Mouse (Mus musculus): Measurements from ENCODE around the gene Syndig1l. TPM values are rescaled to one million over a fixed set of nuclear protein-coding genes. Genes with fewer than 3 reads are reported as not detected.

The Syndig1l gene
- polyA plus RNA-seq, 1 experiment = not detected

DNA sequence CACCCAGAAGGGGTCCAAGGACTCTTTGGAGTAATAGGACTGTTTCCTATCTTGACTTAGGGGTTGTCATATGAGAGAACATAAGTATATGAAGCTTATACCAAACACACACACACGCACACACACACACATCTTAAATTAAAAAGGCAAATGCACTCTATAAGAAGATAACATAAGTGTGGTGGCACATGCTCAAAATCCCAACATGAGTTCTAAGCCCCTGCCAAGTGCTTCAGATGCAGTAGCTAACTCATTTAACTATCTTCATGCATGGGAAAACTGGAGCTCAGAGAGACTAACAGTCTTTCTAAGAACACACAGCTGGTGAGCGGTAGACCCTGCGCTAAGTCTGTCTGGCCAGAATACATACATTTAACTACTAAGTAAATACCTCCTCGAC is 11.1 kb downstream of the Syndig1l start:
- Histone ChIP-seq H3K4me1 (ENCODE audit: control insufficient read depth, insufficient read depth, low read length) (no peaks in the 10 kb centered on the region), H3K4me3 (ENCODE audit: low read depth, low read length) (no peak overlapping the region), H3K9me3 (replicated peaks; ENCODE audit: control insufficient read depth, insufficient read depth, low read length, poor library complexity, severe bottlenecking) (no peaks in the 10 kb centered on the region), H3K9ac (ENCODE audit: low read depth, poor library complexity, severe bottlenecking) (no peak overlapping the region), H3K36me3 (ENCODE audit: control insufficient read depth, insufficient read depth, low read length, poor library complexity, severe bottlenecking) (no peaks in the 10 kb centered on the region), H3K27me3 (ENCODE audit: control insufficient read depth, insufficient read depth, low read length, poor library complexity, severe bottlenecking) (no peaks in the 10 kb centered on the region), H3K27ac (ENCODE audit: insufficient read depth, low read length) (no peak overlapping the region)
- no peak for TF ChIP-seq CTCF (IDR thresholded peaks at IDR 0.05; ENCODE audit: low read depth, low read length)
- TF ChIP-seq EP300 (IDR thresholded peaks at IDR 0.05; ENCODE audit: insufficient read depth, low read depth, low read length) = no peak
- no peak for TF ChIP-seq POLR2A (IDR thresholded peaks at IDR 0.05; ENCODE audit: insufficient read depth, low read length)

DNA sequence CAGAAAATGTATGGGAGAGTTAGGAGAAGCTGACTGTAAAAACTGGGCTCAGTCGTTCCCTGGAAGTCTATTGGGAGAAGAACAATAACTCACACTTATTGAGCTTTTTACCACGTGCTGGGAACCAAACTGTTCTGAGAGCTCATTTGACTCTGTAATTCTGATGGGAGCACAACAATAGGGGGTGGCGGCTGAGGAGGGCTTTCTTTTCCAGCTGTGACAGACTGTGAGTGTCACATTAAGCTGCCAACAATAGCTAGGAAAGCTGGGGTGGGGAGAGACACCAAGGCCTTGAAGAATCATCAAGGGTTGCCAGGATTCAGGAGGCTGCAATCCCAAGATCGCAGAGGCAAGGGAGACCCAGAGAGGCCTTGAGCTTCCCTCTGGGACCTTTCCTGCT is 12.5 kb downstream of the Syndig1l start:
- no peaks in the 10 kb centered on the region for H3K4me1 ChIP-seq (ENCODE audit: control insufficient read depth, insufficient read depth, low read length)
- H3K9ac ChIP-seq (ENCODE audit: low read depth, poor library complexity, severe bottlenecking) = no peak overlapping the region
- H3K27me3 ChIP-seq (ENCODE audit: control insufficient read depth, insufficient read depth, low read length, poor library complexity, severe bottlenecking) = no peaks in the 10 kb centered on the region
- no peak overlapping the region for H3K4me3 ChIP-seq (ENCODE audit: low read depth, low read length)
- no peak overlapping the region for H3K27ac ChIP-seq (ENCODE audit: insufficient read depth, low read length)
- TF ChIP-seq POLR2A (IDR thresholded peaks at IDR 0.05; ENCODE audit: insufficient read depth, low read length) (no peak), CTCF (IDR thresholded peaks at IDR 0.05; ENCODE audit: low read depth, low read length) (no peak), EP300 (IDR thresholded peaks at IDR 0.05; ENCODE audit: insufficient read depth, low read depth, low read length) (no peak)
- no peaks in the 10 kb centered on the region for H3K36me3 ChIP-seq (ENCODE audit: control insufficient read depth, insufficient read depth, low read length, poor library complexity, severe bottlenecking)
- H3K9me3 ChIP-seq (replicated peaks; ENCODE audit: control insufficient read depth, insufficient read depth, low read length, poor library complexity, severe bottlenecking) = no peaks in the 10 kb centered on the region

DNA sequence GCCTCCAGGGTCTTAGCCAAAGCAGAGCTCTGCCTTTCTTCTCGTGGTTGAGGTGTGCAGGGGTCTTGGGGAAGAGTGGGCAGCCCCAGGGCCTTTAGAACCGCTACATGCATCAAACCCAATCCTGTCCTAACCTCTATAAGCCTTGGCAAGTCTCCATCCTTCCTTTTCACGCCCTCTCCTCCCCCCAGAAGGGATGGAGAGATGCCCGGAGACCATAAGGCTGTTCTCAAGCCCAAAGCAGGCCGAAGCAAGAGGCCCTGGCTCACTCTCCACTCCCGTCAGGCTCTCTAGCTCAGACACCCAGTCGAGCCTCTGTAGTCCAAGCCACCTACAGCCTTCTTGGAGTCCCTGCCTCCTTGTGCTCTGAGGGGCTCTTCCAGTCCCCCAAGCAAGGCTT is 14.1 kb downstream of the Syndig1l start:
- no peak overlapping the region for H3K27ac ChIP-seq (ENCODE audit: insufficient read depth, low read length)
- H3K36me3 ChIP-seq (ENCODE audit: control insufficient read depth, insufficient read depth, low read length, poor library complexity, severe bottlenecking) = no peaks in the 10 kb centered on the region
- no peaks in the 10 kb centered on the region for H3K4me1 ChIP-seq (ENCODE audit: control insufficient read depth, insufficient read depth, low read length)
- H3K9ac ChIP-seq (ENCODE audit: low read depth, poor library complexity, severe bottlenecking) = no peak overlapping the region
- H3K27me3 ChIP-seq (ENCODE audit: control insufficient read depth, insufficient read depth, low read length, poor library complexity, severe bottlenecking) = no peaks in the 10 kb centered on the region
- H3K4me3 ChIP-seq (ENCODE audit: low read depth, low read length) = no peak overlapping the region
- no peaks in the 10 kb centered on the region for H3K9me3 ChIP-seq (replicated peaks; ENCODE audit: control insufficient read depth, insufficient read depth, low read length, poor library complexity, severe bottlenecking)
- TF ChIP-seq EP300 (IDR thresholded peaks at IDR 0.05; ENCODE audit: insufficient read depth, low read depth, low read length) = no peak
- TF ChIP-seq POLR2A (IDR thresholded peaks at IDR 0.05; ENCODE audit: insufficient read depth, low read length) = no peak
- no peak for TF ChIP-seq CTCF (IDR thresholded peaks at IDR 0.05; ENCODE audit: low read depth, low read length)

DNA sequence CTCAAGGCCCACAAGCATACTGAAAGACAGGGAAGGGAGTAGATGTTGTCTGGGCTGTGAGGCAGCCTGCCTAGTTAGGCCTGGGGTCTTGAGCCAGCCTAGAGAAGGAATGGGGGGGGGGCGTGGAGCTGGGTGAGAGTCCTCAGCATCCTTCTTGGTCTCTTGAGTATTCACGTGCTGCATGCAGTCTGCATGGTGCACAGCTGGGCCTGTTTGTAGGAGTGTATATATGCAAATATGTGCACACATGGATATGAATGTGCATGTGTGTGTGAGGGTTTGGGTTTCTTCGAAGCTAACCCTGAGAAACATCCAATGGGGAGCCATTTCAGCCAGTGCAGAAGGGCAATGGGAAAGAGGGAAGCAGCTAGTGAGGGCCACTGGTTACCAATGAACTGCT is 22.6 kb downstream of the Syndig1l start:
- no peak overlapping the region for H3K9ac ChIP-seq (ENCODE audit: low read depth, poor library complexity, severe bottlenecking)
- no peak overlapping the region for H3K4me3 ChIP-seq (ENCODE audit: low read depth, low read length)
- H3K27me3 ChIP-seq (ENCODE audit: control insufficient read depth, insufficient read depth, low read length, poor library complexity, severe bottlenecking) = no peaks in the 10 kb centered on the region
- H3K27ac ChIP-seq (ENCODE audit: insufficient read depth, low read length) = no peak overlapping the region
- no peaks in the 10 kb centered on the region for H3K36me3 ChIP-seq (ENCODE audit: control insufficient read depth, insufficient read depth, low read length, poor library complexity, severe bottlenecking)
- no peak for TF ChIP-seq CTCF (IDR thresholded peaks at IDR 0.05; ENCODE audit: low read depth, low read length)
- no peak for TF ChIP-seq EP300 (IDR thresholded peaks at IDR 0.05; ENCODE audit: insufficient read depth, low read depth, low read length)
- no peak for TF ChIP-seq POLR2A (IDR thresholded peaks at IDR 0.05; ENCODE audit: insufficient read depth, low read length)
- no peaks in the 10 kb centered on the region for H3K9me3 ChIP-seq (replicated peaks; ENCODE audit: control insufficient read depth, insufficient read depth, low read length, poor library complexity, severe bottlenecking)
- H3K4me1 ChIP-seq (ENCODE audit: control insufficient read depth, insufficient read depth, low read length) = no peaks in the 10 kb centered on the region

DNA sequence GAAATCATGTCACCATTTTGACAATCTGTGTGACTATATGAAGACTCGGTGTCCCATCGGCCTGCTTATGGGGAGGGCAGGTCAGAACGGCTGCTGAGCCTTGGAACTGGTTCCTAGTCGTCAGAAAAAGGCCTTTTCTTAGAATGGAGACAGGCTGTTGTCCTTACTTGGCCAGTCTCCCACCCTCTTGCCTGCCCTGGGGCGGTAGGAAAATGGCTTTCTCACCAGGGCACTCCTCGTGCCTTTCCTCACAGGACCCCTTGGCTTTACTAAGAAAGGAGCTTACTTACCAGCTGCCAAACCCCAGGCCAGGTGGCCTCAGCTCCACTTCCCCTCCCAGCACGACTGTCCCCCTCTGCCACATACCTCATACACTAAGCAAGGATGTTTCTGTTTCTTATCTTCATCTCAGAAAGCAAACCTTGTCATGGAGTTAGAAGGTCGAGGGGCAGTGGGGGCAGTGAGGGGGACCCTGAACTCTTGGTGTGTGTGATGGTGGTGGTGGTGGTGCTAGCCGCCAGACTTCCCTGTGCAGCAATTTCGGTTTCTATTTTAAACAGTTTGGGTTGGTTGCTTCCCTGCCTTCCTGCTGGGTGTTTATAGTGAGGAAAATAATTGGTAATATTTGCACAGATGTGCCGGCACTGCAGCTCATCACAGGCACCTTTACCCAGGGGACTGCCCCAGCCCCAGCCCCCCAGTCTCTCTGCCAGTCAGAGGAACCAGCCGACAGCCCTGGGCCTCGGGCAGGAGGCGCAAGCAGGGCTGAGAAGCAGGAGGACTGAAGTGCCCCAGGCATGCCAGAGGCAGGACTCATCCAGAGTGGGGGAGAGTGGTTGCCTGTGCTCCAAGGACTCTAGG is 23.7 kb downstream of the Syndig1l start:
- H3K4me1 ChIP-seq (ENCODE audit: control insufficient read depth, insufficient read depth, low read length) = no peaks in the 10 kb centered on the region
- TF ChIP-seq CTCF (IDR thresholded peaks at IDR 0.05; ENCODE audit: low read depth, low read length) = no peak
- TF ChIP-seq POLR2A (IDR thresholded peaks at IDR 0.05; ENCODE audit: insufficient read depth, low read length) = no peak
- no peak overlapping the region for H3K9ac ChIP-seq (ENCODE audit: low read depth, poor library complexity, severe bottlenecking)
- H3K9me3 ChIP-seq (replicated peaks; ENCODE audit: control insufficient read depth, insufficient read depth, low read length, poor library complexity, severe bottlenecking) = no peaks in the 10 kb centered on the region
- no peaks in the 10 kb centered on the region for H3K36me3 ChIP-seq (ENCODE audit: control insufficient read depth, insufficient read depth, low read length, poor library complexity, severe bottlenecking)
- H3K27me3 ChIP-seq (ENCODE audit: control insufficient read depth, insufficient read depth, low read length, poor library complexity, severe bottlenecking) = no peaks in the 10 kb centered on the region
- no peak overlapping the region for H3K27ac ChIP-seq (ENCODE audit: insufficient read depth, low read length)
- no peak overlapping the region for H3K4me3 ChIP-seq (ENCODE audit: low read depth, low read length)

DNA sequence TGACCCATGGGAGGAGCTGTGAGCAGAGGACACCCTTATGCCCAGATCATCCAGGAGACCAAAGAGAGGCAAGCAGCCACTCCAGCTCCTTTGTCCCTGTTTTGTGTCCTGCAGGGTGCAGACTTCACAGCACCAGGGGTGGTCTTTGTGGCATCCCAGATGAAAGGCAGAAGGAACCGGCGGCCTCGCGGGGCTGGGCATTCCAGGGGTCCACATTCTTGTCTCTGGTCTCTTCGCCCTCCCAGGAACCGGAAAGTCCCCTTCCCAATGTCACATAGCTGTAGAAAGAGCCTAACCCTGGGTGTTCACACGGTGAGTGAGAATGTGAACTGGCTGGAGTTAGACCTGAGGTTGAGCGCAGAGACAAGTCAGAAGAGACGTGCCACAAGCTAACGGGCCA is 27.0 kb downstream of the Syndig1l start:
- no peaks in the 10 kb centered on the region for H3K36me3 ChIP-seq (ENCODE audit: control insufficient read depth, insufficient read depth, low read length, poor library complexity, severe bottlenecking)
- no peak overlapping the region for H3K27ac ChIP-seq (ENCODE audit: insufficient read depth, low read length)
- H3K9ac ChIP-seq (ENCODE audit: low read depth, poor library complexity, severe bottlenecking) = no peak overlapping the region
- H3K9me3 ChIP-seq (replicated peaks; ENCODE audit: control insufficient read depth, insufficient read depth, low read length, poor library complexity, severe bottlenecking) = no peaks in the 10 kb centered on the region
- no peaks in the 10 kb centered on the region for H3K27me3 ChIP-seq (ENCODE audit: control insufficient read depth, insufficient read depth, low read length, poor library complexity, severe bottlenecking)
- TF ChIP-seq CTCF (IDR thresholded peaks at IDR 0.05; ENCODE audit: low read depth, low read length) (no peak), POLR2A (IDR thresholded peaks at IDR 0.05; ENCODE audit: insufficient read depth, low read length) (no peak), EP300 (IDR thresholded peaks at IDR 0.05; ENCODE audit: insufficient read depth, low read depth, low read length) (no peak)
- no peak overlapping the region for H3K4me3 ChIP-seq (ENCODE audit: low read depth, low read length)
- no peaks in the 10 kb centered on the region for H3K4me1 ChIP-seq (ENCODE audit: control insufficient read depth, insufficient read depth, low read length)

Data from ES-Bruce4 (cell line).